Mouse (Mus musculus): Measurements from ENCODE around the gene Col4a2. TPM values are rescaled to one million over a fixed set of nuclear protein-coding genes. Genes with fewer than 3 reads are reported as not detected.

The Col4a2 gene
- polyA plus RNA-seq, 2 experiments from 2014 or later: not detected

DNA sequence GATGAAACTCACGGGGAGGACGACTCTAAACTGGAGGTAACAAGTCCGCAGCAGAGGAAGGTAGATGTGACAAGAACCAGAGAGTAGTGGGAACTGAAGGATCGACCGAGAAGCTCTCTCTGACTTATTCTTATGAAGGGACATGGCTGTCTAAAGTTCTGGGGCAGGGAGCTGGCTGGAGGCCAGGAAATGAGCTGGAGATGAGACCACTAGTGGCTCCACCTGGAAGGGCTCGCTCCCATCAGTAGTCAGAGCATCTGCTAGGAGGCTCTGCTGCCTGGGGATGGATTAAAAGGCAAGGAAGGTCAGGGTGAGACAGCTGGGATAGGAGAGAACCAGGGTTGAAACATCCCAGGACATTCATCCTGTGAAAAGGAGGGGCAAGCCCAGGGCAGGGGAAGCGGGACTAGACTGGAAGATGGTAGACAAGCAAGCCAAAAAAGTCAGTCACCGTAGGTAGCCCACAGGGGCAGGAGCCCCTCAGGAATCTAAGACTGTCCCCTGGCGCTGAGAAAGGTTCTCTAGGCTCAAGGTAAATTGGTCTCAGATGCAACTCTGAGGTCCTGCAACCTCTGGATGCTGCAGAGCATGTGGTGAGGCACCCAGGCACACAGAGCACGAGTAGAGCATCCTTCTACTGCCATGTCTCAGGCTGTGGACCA lies 16.2 kb upstream of the Col4a2 start:
- no peak for ATAC-seq

DNA sequence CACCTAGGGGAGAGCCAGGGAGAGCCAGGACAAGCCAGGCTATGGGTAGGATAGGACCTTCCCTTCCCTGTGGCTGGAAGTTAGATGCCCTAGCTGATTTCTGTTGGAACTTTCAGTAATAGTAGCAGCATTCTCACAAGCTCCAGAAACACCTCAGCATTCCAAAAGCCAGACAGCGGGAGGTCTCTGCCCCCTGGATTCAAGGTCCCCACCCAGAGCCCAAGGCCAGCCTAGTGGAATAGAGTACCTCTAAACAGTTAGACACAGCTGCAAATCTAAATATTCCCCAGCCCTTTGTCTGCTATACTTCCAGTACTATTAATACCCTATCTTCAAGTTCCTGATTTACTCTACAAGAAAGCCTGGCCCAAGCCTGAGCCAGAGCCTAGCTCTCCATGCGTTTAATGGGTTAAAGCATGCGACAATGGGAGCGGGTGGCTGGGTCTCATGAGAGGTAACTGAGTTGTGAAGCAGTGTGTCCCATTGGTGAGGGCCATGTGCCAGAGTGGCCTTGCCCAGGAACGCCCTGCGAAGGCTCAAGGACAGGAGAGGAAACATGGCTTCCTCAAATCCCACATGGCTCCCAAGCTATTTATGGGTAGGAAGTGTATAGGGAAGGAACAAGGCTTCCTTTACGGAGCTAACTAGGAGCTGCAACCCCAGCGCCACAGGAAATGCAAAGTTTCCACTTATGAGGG lies 15.3 kb upstream of the Col4a2 start:
- no peak for ATAC-seq

GRCm38 (mm10) chr8:11298531-11299316 lies 13.9 kb upstream of the Col4a2 start:
- no peak for ATAC-seq

DNA sequence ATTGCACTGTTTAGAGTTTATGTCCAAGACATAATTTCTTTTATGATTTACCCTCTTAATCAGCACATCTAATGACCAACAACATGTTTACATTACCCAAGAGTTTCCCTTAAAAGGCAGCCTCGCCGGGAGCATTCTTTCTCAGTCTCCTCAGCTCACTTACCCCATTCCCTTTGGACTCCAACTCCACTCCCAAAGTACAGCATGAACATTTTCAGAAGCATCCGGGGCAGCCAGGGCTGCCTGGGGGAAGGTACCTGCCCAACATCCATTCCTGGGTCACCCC lies 13.3 kb upstream of the Col4a2 start:
- no peak for ATAC-seq

- ATAC-seq: no peak
Measured at GRCm38 (mm10) chr8:11300436-11300835, 12.2 kb upstream of the Col4a2 start.

- no peak for ATAC-seq
Measured at GRCm38 (mm10) chr8:11304027-11304601, 8.5 kb upstream of the Col4a2 start.

- ATAC-seq: no peak
Measured at GRCm38 (mm10) chr8:11305539-11305938, 7.1 kb upstream of the Col4a2 start.

DNA sequence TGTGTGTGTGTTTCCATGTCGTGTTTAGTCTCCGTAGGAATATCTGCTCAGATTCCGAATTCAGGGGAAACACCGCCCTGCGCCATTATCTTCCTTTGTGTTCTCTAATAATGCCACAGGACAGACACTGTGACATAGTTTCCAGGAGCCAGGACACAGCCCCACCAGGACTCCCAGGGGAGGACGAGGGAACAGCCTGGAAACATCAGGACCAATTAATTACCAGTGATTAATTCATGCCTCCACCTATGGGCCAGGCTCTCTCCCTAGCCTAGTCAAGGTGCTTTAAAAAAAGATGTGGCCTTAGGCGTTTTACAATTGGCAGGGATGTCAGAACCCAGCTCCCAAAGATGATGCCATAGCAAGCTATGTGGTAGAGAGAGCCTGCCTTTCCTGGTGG lies 5.2 kb upstream of the Col4a2 start:
- ATAC-seq: no peak

DNA sequence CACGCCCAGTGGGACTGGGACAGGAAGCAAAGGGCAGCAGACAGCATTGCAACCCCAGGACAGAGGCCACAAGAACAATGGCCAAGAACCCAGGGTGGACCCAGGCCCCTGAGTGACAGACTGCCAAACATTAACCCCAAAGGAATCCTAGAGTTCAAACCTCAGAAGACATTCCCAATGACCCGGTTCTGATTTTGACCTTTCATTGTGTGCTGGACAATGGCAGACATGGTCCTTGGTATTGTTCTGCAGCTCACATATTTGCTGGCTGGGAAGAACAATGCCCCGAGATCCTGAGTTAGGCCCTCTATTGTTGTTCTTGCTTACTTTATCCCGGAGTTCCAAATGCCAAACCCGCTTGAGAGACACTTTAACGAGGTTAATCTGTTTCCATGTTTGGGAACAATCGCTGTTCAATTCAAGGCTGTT lies 4.0 kb upstream of the Col4a2 start:
- ATAC-seq: no peak

DNA sequence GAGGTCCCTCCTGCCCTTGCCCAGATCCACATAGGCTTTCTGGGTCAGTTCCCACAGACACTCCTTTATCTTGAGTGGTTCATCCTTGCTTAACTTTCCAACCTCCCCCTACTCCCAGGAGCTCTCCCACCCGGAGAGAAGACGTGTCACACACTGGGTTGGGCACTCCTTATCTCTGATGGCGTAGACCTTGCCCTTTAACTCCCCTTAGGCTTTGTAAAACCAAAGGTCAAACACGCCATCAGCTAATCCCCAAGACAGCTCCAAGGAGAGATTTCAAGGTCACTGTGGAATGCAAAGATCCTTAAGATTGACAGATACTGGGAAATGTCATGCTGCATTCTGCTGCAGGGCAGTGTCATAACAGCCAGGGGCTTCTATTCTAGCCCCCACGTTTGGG lies 3.4 kb upstream of the Col4a2 start:
- no peak for ATAC-seq

DNA sequence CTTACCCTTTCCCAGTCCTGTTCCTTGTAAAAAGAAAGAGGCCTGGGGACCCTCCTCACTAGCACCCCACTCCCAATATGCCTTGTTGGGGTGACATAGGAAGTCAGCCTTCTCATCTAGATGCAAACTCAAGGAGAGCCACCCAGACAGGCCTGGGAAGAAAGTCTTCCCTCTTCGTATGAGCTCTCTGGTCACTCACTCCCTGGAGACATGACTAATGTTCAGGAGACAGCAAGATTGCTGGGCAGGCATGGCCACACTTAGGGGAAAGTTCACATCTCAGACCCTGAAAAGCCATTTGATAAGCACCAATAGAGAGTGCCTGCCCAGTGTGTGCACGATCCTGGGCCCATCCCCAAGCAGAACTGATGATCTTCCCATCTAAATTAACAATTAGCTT lies 2.6 kb upstream of the Col4a2 start:
- ATAC-seq: no peak

- ATAC-seq: no peak
Measured at GRCm38 (mm10) chr8:11311681-11312348, 790 bp upstream of the Col4a2 start.

DNA sequence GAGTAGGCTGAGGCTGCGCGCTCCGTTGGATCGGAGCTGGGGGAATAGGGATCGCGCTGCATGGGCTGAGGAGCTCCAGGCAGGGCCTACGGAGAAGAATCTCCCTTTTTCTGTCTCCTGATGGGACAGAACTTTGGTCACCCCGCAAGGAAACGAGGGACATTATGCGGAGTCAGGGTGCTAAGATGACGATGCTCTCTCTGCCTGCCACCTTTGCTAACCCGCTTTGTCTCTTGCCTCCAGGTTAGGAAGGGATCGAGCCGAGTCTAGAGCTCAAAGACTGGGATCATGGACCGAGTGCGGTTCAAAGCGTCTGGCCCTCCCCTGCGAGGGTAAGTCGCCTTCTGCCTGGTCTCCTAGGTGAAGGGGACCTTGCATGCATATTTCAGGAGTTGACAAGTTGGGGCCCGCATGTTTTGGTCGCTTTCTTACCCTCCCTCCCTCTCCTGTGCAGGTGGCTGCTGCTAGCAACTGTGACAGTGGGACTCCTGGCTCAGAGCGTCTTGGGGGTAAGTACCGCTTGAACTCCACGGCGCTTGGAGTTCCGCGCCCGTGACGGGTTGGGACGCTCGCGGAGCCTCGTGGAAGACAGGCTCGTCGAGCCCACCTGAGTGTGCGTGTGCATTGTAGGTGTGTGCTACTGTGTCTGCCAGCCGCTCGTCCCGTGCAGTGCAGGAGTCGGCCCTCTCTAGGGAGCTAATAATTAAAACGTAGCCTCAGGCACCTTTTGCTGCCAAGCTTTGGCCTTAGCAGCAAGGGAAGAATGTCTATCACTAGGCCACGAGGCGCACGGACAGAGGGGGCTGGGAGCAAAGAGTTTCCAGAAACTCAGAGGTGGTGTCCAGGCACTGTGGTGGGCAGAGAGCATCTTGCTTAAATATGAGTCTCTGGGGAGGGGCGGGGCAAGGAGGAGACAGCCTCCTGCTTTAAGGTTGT lies 839 bp downstream of the Col4a2 start:
- ATAC-seq: no peak

DNA sequence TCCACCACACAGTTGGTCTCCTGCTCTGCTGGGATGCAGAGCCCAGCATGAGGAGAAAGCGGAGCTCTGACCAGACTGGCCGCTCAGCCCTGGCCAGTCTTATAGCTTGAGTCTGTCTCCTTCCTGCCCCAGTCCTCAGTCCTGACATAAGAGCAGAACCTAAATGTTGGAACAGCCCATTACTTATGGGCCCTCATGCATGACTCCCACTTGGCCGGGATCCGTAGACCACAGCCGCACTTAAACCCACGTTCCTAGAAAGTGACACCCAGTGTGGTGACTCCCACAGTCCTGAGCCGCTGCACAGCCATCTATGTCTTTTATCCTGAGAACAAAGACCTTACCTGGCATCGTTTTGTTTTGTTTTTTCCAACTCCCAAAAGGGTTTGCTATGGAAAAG lies 2.0 kb downstream of the Col4a2 start:
- no peak for ATAC-seq

DNA sequence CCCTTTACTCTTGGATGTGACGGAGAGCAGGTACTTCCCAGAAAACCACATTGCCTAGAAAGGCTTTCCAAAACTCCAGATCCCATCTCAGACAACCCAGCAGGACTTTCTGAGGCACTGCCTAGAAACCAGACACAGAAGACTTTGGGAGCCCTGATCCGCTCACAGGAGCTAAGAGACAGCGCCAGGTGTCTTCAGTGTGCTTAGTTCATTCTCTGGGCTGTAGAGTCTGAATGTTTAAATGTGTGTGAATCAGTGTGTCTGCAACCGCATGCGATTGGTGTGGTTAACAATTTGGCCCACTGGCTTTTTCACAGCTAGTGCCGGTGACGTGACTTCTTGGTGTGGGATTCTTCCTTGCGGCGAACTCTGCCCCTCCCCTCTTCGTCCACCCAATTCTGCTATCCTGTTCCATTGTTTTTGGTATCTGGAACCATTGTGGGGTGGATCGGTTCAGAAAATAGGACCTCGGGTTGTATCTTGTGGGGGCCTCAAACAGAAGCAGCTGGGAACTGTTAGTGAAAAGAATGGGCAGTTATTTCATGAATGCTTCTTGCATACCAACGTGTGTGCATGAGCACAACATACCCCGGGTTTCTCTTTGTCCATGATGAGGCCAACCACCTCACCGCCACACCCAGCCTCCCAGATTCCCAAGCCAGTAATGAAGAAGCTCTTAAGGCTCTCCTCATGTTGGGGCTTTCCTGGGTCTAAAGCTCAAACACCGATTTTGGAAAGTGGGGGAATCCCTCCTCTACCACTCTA lies 2.8 kb downstream of the Col4a2 start:
- no peak for ATAC-seq

GRCm38 (mm10) chr8:11316118-11316517 lies 3.5 kb downstream of the Col4a2 start:
- ATAC-seq: no peak

GRCm38 (mm10) chr8:11319405-11319804 lies 6.8 kb downstream of the Col4a2 start:
- ATAC-seq: no peak

- no peak for ATAC-seq
Measured at GRCm38 (mm10) chr8:11321841-11322240, 9.2 kb downstream of the Col4a2 start.

- ATAC-seq: no peak
Measured at GRCm38 (mm10) chr8:11322724-11323585, 10.3 kb downstream of the Col4a2 start.

DNA sequence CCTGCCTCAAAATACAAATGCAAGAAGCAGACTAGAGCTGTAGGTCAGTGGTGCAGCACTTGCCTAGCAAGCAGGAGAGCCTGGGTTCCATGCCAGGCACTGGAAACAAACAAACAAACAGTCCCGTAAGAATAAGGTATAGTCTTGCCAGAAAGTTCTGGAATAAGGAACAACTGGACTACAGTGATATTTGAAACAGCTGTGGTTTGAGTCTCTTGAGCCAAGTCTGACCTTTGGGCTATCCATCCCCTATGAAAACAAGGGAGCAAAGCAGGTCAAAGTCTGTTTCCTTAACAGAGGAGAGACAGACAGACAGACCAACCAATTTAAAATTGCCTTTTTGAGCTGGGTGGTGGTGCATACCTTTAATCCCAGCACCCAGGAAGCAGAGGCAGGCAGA lies 11.1 kb downstream of the Col4a2 start:
- ATAC-seq: no peak

All from CD4-positive, CD25-positive, alpha-beta regulatory T cell, adult 4 months (primary cell).